Mouse (Mus musculus) forebrain, embryonic 16.5 days (tissue): ENCODE data around the gene Snrpb2. TPM values are rescaled to one million over a fixed set of nuclear protein-coding genes. Genes with fewer than 3 reads are reported as not detected.

Source experiments
- ATAC-seq: fragments of 200-750 bp; cut with Nextera tagmentation; 2 replicates; pipeline ENCODE4 v1.8.0; 2017; ENCODE audit warnings: mild to moderate bottlenecking, moderate library complexity
- H3K27ac ChIP-seq: fragments of 300-500 bp; sonication (generic); 2 replicates; pipeline ENCODE4 v1.5.1; 2014; ENCODE audit warnings: low read length, control low read depth
- H3K27me3 ChIP-seq: fragments of 300-500 bp; sonication (generic); replicated peaks from 2 replicates; pipeline ENCODE4 v1.6.1; 2014; ENCODE audit warnings: low read length; ENCODE audit not compliant: control insufficient read depth, insufficient read depth
- H3K36me3 ChIP-seq: fragments of 300-500 bp; sonication (generic); 2 replicates; pipeline ENCODE4 v1.6.1; 2014; ENCODE audit not compliant: control insufficient read depth, insufficient read depth
- H3K4me1 ChIP-seq: fragments of 300-500 bp; sonication (generic); replicated peaks from 2 replicates; pipeline ENCODE4 v1.6.1; 2014; ENCODE audit warnings: low read length; ENCODE audit not compliant: control insufficient read depth, insufficient read depth
- H3K4me2 ChIP-seq: fragments of 300-500 bp; sonication (generic); 2 replicates; pipeline ENCODE4 v1.6.1; 2014; ENCODE audit warnings: mild to moderate bottlenecking, low read length, control low read depth
- H3K4me3 ChIP-seq: fragments of 300-500 bp; sonication (generic); replicated peaks from 2 replicates; pipeline ENCODE4 v1.5.1; 2014; ENCODE audit warnings: mild to moderate bottlenecking, low read length, control low read depth
- H3K9ac ChIP-seq: fragments of 300-500 bp; sonication (generic); replicated peaks from 2 replicates; pipeline ENCODE4 v1.6.1; 2014; ENCODE audit warnings: low read depth, low read length, control low read depth
- H3K9me3 ChIP-seq: fragments of 300-500 bp; sonication (generic); 2 replicates; pipeline ENCODE4 v1.6.1; 2016; ENCODE audit warnings: low read length; ENCODE audit not compliant: control insufficient read depth
- WGBS: fragments of 180-500 bp; shearing (Covaris S2); extraction: QIAGEN DNeasy Blood & Tissue Kit; methylation state at CpG from one replicate; pipeline ENCODE4 v1.1.7; 2014; 5-methylcytosine and 5-hydroxymethylcytosine counted together
- polyA plus RNA-seq: library from polyadenylated mRNA; unstranded; fragments of >200 nt; fragmentation: Nextera tagmentation; extraction: Ambion mirVana; gene quantifications from 2 replicates; pipeline ENCODE4 v1.2.1, GENCODE M21; 2015

Gene Snrpb2
- polyA plus RNA-seq, result 58.7 and 69.8 TPM in 2 replicates

DNA sequence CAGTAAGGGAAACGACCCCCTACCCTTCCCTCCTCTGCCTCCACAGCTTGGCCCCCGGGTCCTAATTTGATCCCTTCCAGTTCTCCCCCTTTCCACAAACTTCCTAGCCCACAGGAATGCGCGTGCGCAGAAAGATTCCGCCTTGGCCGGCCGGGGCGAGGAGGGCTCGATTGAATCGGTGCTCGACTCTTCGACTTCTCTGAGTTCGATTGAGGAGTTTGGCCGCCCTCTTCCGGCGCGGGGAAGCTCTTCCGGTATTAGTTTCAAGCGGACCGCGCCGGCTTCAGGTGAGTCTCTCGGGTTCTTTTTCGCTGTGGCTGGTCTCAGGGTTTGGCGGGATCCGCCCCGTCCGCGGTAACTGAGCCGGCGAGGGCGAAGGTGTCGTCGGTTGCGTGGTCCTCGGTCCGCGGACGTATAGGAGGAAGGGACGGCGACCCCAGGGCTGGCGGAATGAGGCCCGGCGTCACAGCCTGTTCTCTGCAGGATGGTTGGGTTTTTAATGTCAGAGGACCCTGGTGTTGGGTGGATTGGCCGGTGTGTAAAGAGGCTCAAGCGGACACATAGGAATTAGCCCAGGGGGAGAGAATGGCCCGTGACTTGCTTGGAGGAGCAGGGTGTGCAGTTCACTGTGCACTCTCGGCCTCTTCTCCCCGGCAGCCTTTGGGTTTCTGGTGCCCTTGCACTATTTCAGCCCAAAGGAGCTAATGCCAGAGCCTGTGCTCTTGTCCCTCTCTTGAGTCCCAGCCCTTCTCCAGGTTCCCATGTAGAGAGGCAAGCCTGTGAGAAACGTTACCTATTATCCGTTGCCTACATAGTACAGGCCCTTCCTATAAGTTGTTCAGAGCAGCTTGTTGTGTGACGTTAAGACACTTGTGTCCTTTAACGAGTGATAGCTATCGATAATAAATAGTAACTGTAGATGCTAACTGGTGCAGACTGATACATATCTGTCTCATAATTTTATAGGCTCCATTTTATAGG, at the start of gene Snrpb2:
Gene Snrpb2 (plus strand): TSS at position 228 of the 981 bp plus-strand sequence.
- peak within 1 kb of the TSS; percentile 79 for H3K9ac ChIP-seq
- peak; percentile 96 for ATAC-seq
- H3K4me2 ChIP-seq, result peak within 1 kb of the TSS; percentile 92
- 0 out of 2 replicates have a peak, but pooled peaks cover 3% of the 10 kb centered on the region for H3K27me3 ChIP-seq
- H3K27ac ChIP-seq, result no peak within 1 kb of the TSS
- H3K4me1 ChIP-seq, result peaks cover 10% of the 10 kb centered on the region
- H3K36me3 ChIP-seq, result peaks cover 7% of the 10 kb centered on the region; the same call in 1 of the 2 replicates
- WGBS, result under 1% methylated on average over 55 of the region's 55 CpGs
- peak within 1 kb of the TSS; percentile 97 for H3K4me3 ChIP-seq
- no peaks in the 10 kb centered on the region for H3K9me3 ChIP-seq

DNA sequence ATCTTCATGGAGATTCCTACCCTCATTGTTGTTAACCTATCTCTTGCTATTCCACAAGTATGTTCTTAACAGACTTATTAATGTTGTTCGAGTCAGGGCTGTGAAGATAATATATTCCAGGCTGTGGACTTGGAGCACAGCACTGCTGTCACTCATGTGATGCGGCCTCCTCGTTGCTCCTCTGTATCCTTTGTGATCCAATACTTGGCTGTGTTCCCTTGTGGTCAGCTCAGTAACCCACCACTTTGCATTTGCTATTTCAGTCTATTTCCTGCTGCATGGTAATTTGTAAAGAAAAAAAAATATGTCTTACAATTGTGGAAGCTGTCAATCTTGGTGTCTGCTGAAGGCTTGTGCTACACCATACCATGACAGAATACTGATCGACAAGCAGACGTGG, 49.8 kb upstream of the Snrpb2 start:
- no peaks in the 10 kb centered on the region for H3K9me3 ChIP-seq
- H3K4me2 ChIP-seq, result no peak overlapping the region
- no peak overlapping the region for H3K9ac ChIP-seq
- no peak overlapping the region for H3K27ac ChIP-seq
- no peaks in the 10 kb centered on the region for H3K36me3 ChIP-seq
- ATAC-seq, result peak; percentile 70; the same call in 1 of the 2 replicates
- WGBS, result 54% methylated on average over 5 of the region's 5 CpGs
- H3K4me1 ChIP-seq, result no peaks in the 10 kb centered on the region
- H3K27me3 ChIP-seq, result no peaks in the 10 kb centered on the region
- no peak overlapping the region for H3K4me3 ChIP-seq

DNA sequence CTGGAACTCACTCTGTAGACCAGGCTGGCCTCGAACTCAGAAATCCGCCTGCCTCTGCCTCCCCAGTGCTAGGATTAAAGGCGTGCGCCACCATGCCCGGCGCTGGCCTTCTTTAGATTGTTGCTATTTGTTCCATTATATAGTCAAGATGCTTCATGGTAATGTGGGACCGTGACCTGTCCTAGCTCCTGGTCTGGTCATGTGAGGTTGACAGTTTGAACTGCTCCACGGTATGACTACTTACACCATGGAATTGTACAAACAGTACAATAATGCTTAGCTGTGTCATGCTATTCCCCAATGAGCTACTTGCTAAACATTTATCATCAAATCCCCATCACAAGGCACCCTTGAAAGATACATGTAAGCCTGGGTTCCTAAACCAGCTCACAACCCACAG, 44.8 kb upstream of the Snrpb2 start:
- no peaks in the 10 kb centered on the region for H3K27me3 ChIP-seq
- H3K4me2 ChIP-seq, result no peak overlapping the region
- no peaks in the 10 kb centered on the region for H3K4me1 ChIP-seq
- no peak overlapping the region for H3K9ac ChIP-seq
- H3K27ac ChIP-seq, result no peak overlapping the region
- WGBS, result 99% methylated on average over 8 of the region's 8 CpGs
- H3K36me3 ChIP-seq, result no peaks in the 10 kb centered on the region
- H3K9me3 ChIP-seq, result no peaks in the 10 kb centered on the region
- no peak for ATAC-seq
- H3K4me3 ChIP-seq, result no peak overlapping the region

DNA sequence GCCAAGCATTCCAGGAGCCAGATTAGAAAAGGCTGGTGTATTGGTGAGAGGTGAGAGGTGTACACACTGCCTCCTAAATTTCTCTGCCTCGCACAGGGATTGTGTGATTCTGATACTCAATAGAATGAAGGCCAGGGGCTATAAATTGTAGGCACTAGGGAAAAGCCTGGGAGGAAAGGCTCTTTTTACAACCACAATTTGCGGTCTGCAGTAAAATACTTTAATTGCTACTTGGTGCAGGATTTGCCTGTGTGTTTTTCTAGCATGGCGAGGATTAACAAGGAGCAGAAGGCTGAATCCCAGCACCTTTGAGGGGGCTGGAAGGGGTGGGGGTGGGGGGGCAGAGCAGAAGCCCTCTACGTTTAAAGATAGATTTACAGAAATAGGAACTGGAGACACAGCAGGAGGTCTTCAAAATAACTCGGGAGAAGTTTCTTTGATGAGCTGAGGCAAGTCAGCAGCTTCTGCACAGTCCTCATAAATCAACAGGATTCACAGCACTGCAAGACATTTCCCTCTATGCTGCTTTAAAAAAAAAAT, 44.2 kb upstream of the Snrpb2 start:
- no peak for ATAC-seq
- Histone ChIP-seq H3K9me3 (no peaks in the 10 kb centered on the region), H3K4me3 (no peak overlapping the region), H3K9ac (no peak overlapping the region), H3K4me2 (no peak overlapping the region), H3K27me3 (no peaks in the 10 kb centered on the region), H3K36me3 (no peaks in the 10 kb centered on the region), H3K4me1 (no peaks in the 10 kb centered on the region), H3K27ac (no peak overlapping the region)
- 43% methylated on average over 5 of the region's 5 CpGs for WGBS

DNA sequence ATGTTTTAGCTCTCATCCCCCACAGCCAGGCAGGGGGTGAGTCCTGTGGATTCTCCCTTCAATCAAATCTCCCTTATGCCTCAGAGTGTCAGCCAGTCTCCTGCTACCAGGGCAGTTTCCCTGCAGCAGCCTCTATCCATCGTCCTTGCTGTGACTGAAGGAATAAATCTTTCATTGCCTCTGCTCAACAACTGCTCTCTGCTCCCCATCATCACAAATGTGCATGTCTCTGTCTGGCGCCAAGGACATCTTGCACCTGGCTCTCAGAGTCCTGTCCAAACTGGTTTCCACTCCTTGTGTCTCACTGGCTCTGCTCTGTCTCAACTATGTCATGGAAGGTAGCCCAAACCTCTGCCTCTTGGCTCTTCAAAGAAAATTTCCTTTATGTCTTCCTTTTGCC, 43.1 kb upstream of the Snrpb2 start:
- no peak for ATAC-seq
- no peaks in the 10 kb centered on the region for H3K27me3 ChIP-seq
- no peak overlapping the region for H3K4me2 ChIP-seq
- no peak overlapping the region for H3K4me3 ChIP-seq
- H3K9ac ChIP-seq, result no peak overlapping the region
- no peaks in the 10 kb centered on the region for H3K4me1 ChIP-seq
- no peaks in the 10 kb centered on the region for H3K9me3 ChIP-seq
- H3K27ac ChIP-seq, result no peak overlapping the region
- 68% methylated on average over 2 of the region's 2 CpGs for WGBS
- no peaks in the 10 kb centered on the region for H3K36me3 ChIP-seq

DNA sequence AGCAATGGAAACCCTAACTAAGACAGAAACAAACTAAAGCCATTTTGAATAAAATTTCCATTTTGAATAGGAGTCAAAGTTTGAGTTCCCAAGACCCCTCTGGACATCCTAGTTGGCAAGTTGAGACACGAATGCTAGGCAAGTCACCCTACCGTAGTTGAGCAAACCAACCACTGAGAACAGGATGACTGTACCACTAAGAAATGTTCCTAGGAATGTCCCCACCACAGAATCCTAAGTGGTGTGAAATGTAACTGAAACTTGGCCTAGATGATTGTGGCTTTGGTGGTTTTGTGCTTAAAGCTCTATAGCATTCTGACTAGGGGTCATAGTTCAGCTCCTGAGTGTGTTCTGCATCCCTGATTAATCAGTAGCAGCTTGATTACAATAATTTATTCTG, 39.5 kb upstream of the Snrpb2 start:
- no peaks in the 10 kb centered on the region for H3K36me3 ChIP-seq
- ATAC-seq, result no peak
- no peaks in the 10 kb centered on the region for H3K27me3 ChIP-seq
- H3K9ac ChIP-seq, result no peak overlapping the region
- no peaks in the 10 kb centered on the region for H3K4me1 ChIP-seq
- no peak overlapping the region for H3K4me3 ChIP-seq
- no peak overlapping the region for H3K4me2 ChIP-seq
- WGBS, result 88% methylated on average over 2 of the region's 2 CpGs
- H3K27ac ChIP-seq, result no peak overlapping the region
- H3K9me3 ChIP-seq, result no peaks in the 10 kb centered on the region

DNA sequence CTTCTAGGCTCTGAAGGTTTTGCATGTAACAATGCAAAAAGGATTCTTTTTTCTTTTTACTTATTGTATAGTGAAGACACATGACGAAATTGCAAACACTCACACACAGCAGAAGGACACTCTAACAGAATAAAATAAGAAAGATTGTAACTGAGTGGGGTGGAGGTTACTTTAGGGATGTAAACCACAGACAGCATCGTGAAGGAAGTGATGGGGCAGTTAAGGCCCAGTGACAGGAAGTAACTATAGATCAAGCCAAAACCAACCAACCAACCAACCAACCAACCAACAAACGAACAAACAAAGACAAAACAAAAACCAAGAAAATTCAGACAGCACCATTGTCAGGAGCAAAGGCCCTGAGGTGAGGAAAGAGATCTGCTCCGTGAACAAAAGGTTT, 38.6 kb upstream of the Snrpb2 start:
- H3K4me3 ChIP-seq, result no peak overlapping the region
- no peaks in the 10 kb centered on the region for H3K9me3 ChIP-seq
- ATAC-seq, result no peak
- no peaks in the 10 kb centered on the region for H3K27me3 ChIP-seq
- no peak overlapping the region for H3K27ac ChIP-seq
- 82% methylated on average over 4 of the region's 4 CpGs for WGBS
- no peaks in the 10 kb centered on the region for H3K4me1 ChIP-seq
- H3K36me3 ChIP-seq, result no peaks in the 10 kb centered on the region
- H3K4me2 ChIP-seq, result no peak overlapping the region
- H3K9ac ChIP-seq, result no peak overlapping the region

DNA sequence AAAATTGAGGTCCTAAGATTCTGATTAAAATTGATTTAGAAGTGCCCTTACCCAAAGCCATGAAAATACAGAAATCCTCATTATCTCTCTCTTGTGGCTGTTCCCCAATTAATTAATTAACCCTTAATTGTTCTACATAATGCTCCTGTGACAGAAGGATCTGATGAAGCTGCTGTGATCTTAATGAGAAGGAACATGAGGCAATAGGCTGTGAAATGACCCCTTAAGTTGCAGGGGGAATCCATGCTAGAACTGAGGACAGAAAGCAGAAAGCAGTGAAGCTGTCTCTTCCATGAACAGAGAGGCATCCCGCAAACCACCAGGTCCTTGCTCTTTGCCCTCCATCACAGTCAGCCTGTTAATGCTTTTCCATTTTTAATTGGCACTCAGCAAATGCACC, 31.6 kb upstream of the Snrpb2 start:
- H3K4me3 ChIP-seq, result no peak overlapping the region
- 75% methylated on average over 1 of the region's 1 CpGs for whole genome bisulfite sequencing
- H3K9me3 ChIP-seq, result no peaks in the 10 kb centered on the region
- H3K9ac ChIP-seq, result no peak overlapping the region
- H3K27me3 ChIP-seq, result no peaks in the 10 kb centered on the region
- no peak overlapping the region for H3K4me2 ChIP-seq
- no peak overlapping the region for H3K27ac ChIP-seq
- no peaks in the 10 kb centered on the region for H3K36me3 ChIP-seq
- no peak for ATAC-seq
- no peaks in the 10 kb centered on the region for H3K4me1 ChIP-seq

DNA sequence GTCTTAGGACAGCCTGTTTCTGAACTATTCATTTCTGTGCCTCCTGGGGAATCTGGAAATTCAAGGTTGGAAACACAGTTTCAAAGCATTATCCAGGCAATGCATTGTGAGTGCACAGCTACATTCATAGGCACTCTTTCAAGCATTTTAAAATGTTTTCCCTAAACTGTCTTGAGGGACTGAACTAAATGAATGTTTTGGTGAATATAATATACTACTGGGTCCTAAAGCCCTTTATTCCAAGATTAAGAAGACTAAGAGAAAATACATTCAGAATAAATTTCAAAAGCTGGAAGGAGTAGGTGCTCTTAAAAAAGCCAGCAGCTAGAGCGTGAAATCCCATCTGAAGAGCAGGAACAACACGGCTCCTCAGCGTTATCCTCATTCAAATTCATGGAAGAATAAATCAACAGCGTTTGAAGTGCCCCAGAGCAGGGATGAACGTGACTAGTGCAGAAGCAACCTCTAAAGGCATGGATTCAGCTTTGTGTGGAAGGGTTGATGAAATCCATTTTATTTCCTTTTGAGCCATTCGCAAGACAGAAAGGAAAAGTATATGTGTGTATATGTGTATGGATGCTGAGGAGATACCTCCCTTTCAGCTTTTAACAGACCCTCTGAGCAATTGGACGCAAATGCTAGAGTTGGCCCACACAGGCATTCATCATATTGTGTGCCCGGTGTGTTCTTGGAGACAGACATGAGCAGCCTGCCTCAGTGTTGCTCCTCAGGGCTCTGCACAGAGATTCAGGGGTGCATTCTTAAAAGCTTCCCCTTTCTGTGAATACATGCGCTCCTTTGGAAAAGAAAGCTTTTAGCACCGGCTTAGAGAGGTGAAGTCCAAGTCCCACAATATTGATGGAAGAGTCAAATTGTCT, 30.2 kb upstream of the Snrpb2 start:
- peak; percentile 47; the same call in 1 of the 2 replicates for ATAC-seq
- Histone ChIP-seq H3K4me1 (no peaks in the 10 kb centered on the region), H3K27me3 (no peaks in the 10 kb centered on the region), H3K9ac (no peak overlapping the region), H3K36me3 (no peaks in the 10 kb centered on the region), H3K27ac (no peak overlapping the region), H3K4me3 (no peak overlapping the region), H3K4me2 (no peak overlapping the region), H3K9me3 (no peaks in the 10 kb centered on the region)
- WGBS, result 34% methylated on average over 10 of the region's 10 CpGs
